Mouse (Mus musculus) leukemia stem cell, adult 10-12 weeks (primary cell): ENCODE data around the gene Hcrtr1. TPM values are rescaled to one million over a fixed set of nuclear protein-coding genes. Genes with fewer than 3 reads are reported as not detected.

Experiments used
- polyA plus RNA-seq: library from polyadenylated mRNA; stranded (reverse); fragments of >175 nt; gene quantifications from 2 replicates; pipeline ENCODE4 v1.2.3, GENCODE M21; 2012; ENCODE audit warnings: low replicate concordance

The Hcrtr1 gene
- not detected in 2 replicates for polyA plus RNA-seq

GRCm38 (mm10) chr4:130139214-130139492 is at the start of gene Hcrtr1:
Hcrtr1 (minus strand) TSS chr4:130139359.

GRCm38 (mm10) chr4:130175072-130175711 is 36.0 kb upstream of the Hcrtr1 start, which contains the start of gene Tinagl1:
Tinagl1 (minus strand) TSS chr4:130175122.

GRCm38 (mm10) chr4:130102111-130102651 is 37.0 kb downstream of the Hcrtr1 start, which contains the start of gene Pef1:
Pef1 (plus strand) TSS chr4:130102558.

Other genes starting within 250 kb of the Hcrtr1 start
- gene Spocd1, start 210.1 kb downstream of the Hcrtr1 start, polyA plus RNA-seq = 0.06 TPM in 1 of 2 replicates, not detected in the other
- 2.2 and 5.6 TPM in 2 replicates for gene Adgrb2, start 154.5 kb downstream of the Hcrtr1 start, polyA plus RNA-seq
- gene Col16a1, start 91.5 kb downstream of the Hcrtr1 start, polyA plus RNA-seq = 2.6 and 2.8 TPM in 2 replicates
- gene Pef1, start 36.8 kb downstream of the Hcrtr1 start, polyA plus RNA-seq = 39.8 and 50.2 TPM in 2 replicates
- gene Tinagl1, start 35.8 kb upstream of the Hcrtr1 start, polyA plus RNA-seq = 57.1 and 67.5 TPM in 2 replicates
- not detected in 2 replicates for gene Gm853, start 83.0 kb upstream of the Hcrtr1 start, polyA plus RNA-seq
- 0.30 and 0.73 TPM in 2 replicates for gene Serinc2, start 139.8 kb upstream of the Hcrtr1 start, polyA plus RNA-seq
- not detected in 2 replicates for gene Fabp3, start 169.2 kb upstream of the Hcrtr1 start, polyA plus RNA-seq
- gene Gm10570, start 169.3 kb upstream of the Hcrtr1 start, polyA plus RNA-seq = not detected in 2 replicates
- 16.5 and 25.7 TPM in 2 replicates for gene Zcchc17, start 220.6 kb upstream of the Hcrtr1 start, polyA plus RNA-seq
- gene Snrnp40, start 220.8 kb upstream of the Hcrtr1 start, polyA plus RNA-seq = 44.3 and 58.2 TPM in 2 replicates